Mouse (Mus musculus): ENCODE data around the gene Prpf31.

Prpf31 gene

DNA sequence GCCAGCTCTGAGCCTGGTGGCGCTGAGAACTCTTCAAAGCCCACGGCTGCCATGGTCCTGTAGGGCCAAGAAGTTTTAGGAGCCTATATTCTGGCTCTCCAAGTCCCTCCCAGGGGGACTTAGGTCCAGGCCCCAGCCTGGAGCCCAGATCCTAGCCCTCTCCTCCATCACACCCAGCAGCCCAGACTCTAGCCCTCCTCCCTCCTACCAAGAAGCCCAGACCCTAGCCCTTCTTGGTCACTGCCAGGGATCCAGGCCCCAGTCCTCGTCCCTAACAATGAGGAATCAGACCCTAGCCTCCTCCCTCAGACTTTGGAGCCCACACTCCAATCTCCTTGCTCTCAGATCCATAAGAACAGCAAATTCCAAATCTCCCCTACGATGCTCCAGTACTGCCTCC, 755 bp upstream of the Prpf31 start:
- DNase-seq (ENCODE audit: low read depth) = no peak

DNA sequence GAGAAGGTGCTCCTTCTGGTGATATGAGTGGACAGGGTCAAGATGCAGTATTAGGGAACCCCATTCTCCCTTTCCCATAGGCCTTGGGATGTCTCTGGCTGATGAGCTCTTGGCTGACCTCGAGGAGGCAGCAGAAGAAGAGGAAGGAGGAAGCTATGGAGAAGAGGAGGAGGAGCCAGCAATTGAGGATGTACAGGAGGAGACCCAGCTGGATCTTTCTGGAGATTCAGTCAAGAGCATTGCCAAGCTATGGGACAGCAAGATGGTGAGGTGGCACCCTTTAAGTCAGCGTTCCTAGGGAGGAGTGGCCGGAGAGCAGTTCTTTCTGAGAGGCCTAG, 662 bp downstream of the Prpf31 start:
- no peak for DNase-seq (ENCODE audit: low read depth)

DNA sequence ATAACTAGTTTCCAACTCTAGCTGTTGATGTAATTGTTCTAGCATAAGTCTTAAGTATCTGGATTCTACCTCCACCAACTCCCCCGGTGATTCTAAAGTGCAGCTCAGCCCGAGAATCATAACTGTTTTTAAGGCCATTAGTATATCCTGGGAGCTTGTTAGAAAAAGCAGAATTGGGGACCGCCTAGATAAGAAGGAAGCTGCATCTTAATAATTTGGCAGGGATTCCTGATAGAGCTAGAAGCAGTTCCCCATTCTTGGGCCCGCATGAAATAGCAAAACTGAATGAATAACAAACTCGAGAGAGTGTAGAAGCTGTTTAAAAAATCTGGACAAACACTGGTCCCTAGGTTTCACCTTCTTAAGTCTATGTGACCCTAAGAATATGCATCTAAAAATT, 13.6 kb downstream of the Prpf31 start:
- no peak for DNase-seq (ENCODE audit: low read depth)

DNA sequence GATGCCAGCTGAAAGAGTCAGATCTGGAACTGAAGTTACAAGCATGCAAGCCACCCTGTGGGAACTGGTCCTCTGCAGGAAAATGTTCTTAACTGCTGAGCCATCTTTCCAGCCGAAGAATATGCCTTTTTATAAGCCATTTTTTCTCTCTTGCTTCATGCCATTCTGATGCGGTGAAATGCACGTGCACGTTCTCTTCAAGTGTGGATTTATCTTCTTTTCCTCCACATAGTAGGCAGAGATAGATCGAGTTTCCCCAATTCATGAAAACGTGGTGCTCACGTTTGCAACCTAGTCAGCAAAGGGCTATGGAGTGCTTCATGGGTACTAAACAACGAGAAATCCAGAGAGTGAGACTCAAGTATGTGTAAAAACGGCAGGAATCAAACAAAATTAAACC, 14.1 kb downstream of the Prpf31 start:
- DNase-seq (ENCODE audit: low read depth) = no peak

DNA sequence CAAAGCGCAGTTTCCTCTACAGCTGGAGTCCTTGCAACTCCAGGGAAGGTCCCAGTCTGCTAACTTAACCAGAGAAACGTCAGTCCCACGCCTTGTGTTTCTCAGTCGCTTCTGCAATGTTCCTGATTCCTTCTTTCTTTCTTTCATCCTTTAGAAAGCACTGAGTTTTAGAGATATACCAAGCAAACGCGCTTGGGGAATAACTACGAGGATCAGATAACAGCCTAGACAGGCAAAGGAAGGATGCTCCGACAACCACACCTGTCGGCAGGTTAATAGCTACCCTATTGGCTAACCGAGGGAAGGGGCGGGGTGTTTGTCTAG, 14.5 kb downstream of the Prpf31 start:
- no peak for DNase-seq (ENCODE audit: low read depth)

DNA sequence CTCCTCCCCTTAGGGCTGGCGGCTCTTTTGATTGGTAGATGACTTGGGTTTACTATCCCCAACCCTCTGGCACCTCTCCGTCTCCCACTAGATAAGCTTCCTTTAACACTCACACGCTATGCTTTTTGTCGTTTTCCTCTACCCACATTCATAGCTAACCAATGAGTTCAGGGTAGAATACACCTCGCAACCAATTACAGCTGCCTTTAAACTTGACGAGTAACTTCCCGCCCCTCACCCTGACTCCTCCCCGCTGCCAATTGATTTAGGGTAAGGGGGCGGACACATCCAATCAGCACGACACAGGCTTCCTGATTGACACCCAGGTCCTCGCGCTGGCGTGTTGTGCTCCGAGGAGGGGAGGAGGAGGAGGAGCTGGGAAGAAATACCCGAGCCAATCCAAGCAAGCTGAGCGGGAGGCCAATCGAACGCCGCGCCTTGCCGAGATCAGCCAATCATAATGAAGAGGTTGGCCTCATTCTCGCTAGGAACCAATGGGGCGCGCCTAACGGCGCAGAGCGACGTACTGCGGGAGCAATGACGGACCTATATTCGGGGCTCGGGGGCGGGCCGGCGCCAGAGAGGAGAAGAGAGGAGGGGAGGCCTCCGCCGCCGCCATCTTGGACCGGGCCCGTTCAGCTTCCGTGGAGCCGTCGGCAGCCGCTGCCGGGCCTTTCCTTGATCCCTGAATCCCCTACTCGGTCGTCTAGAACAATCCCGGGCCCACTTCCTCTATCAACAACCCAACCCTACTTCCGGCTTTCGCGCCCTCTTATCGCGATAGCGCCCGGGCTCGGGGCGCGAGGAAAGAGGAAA, 15.1 kb downstream of the Prpf31 start, which contains the start of gene Cnot3:
Gene Cnot3, plus strand, starts transcription at position 597 of the 816 bp plus-strand sequence.
- peak; percentile 100 for DNase-seq (ENCODE audit: low read depth)

DNA sequence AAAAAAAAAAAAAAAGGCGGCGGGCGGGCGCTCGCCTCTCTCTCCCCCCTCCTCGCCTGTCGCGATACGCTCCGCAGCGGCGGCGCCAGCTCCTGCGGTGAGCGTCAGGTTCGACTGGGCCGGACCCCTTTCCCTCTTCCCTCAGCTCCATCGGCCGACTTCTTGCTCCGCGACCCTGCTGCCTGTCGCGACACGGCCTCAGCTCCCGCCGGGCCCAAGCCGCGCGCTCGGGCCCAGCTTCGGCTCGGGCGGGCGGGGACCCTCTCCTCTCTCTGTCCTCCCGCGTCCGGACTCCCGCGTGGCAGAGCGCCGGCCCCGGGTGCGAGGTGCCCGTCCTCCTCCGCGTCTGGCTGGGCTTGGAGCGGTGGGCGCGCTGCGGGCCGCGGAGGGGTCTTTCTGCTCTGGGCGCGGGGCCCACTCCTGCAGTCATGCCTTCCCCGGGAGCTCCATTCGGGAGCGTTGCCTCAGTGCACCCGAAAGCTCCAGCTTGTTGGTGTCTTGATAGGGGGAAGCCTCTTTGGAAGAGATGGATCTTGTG, 15.8 kb downstream of the Prpf31 start:
- DNase-seq (ENCODE audit: low read depth) = no peak

DNA sequence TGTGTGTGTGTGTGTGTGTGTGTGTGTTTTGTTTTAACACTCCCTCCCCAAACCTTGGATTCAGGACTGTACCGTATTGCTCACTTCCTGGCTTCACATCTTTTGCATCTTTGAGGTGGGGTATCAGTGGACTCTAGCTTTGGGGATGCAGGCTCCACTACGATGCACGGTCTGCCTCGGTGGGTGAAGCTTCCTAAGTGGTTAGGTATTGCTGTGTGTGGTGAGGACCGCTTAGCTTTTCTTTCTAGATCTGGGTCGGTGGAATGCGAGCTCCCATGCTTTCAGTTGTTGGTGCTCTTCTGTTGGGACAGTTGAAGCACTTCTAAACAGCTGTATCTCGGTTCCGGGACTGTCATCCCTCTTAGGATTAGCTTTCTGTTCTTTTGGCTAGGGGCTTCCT, 16.4 kb downstream of the Prpf31 start:
- DNase-seq (ENCODE audit: low read depth) = no peak

DNA sequence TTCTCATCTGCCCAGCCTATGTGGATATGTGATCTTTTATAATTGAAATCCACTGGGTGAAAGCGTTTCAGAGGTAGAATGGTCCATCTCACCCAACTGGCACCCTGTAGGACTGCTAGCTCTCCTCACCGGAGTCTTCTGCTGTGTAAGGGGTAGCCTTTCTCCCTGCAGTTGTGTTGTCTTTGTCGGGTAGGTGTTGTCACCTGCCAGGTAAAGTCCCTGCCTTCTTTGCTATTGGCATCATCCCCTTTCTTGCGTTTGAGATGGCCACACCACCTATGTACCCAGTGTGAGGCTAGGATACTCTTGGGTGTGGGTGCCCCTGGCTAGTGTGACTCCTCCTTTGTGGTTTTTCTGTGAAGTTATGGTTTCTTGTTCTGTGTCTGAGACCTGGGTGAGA, 16.9 kb downstream of the Prpf31 start:
- no peak for DNase-seq (ENCODE audit: low read depth)

DNA sequence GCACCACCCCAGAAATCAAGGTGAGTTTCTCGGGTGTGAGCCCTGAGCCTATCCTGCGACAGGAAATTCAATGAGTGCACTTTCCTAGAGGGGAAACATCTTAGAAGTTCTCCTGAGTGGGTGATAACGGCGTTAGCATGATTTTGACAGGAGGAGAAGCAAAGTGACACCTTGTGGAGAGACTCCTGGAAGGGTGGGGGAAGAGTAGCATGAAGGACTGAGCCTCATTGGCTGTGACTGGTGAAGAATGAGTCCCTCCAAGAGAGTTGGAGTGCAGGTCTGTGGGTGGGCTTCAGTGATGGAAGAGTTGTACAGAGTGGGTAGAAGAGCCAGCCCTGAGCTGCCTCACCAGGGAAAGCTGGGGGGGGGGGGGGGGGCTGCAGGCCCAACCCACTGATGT, 27.2 kb downstream of the Prpf31 start:
- no peak for DNase-seq (ENCODE audit: low read depth)

DNA sequence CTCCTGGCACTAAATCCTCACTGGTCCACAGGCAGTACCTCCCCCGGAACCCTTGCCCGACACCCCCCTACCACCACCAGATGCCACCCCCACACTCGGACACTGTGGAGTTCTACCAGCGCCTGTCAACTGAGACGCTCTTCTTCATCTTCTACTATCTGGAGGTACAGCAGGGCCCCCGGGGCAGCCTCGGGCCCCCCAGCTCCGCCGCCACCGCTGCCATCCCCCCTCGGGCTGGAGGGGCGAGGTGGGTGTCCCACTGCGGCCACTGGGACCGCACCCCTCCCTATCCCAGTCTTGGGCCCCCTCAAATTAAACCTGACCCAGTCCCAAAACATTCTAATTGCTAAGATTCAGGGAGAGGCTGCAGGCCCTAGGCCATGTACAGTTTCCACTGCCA, 28.8 kb downstream of the Prpf31 start:
- no peak for DNase-seq (ENCODE audit: low read depth)

DNA sequence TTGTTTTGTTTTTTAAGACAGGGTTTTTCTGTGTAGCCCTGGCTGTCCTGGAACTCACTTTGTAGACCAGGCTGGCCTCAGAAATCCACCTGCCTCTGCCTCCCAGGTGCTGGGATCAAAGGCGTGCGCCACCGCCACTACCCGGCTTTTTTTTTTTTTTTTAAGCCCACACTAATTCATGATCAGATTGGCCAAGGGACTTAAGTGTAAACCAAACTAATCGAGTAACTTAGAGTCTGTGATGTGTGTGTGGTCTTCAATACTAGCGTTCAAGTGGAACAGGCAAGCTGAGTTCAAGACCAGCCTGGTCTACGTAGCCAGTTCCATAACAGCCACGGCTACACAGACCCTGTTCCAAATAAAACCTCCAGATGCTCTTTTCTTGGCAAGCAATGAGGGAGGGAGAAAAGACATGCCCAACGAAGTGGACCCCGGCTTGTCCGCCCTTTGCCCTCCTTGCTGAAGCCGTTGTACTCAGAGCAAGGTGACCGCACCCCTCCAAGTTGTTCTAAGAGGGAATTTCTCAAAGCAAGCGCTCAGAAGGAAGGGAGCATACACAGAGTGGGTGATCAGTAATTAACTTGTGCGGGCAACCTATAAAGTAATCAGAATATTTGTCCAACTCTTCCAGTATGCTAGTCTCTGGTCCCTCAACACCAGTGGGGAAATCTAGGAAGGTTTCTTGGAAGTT, 34.9 kb downstream of the Prpf31 start:
- DNase-seq (ENCODE audit: low read depth) = no peak

DNA sequence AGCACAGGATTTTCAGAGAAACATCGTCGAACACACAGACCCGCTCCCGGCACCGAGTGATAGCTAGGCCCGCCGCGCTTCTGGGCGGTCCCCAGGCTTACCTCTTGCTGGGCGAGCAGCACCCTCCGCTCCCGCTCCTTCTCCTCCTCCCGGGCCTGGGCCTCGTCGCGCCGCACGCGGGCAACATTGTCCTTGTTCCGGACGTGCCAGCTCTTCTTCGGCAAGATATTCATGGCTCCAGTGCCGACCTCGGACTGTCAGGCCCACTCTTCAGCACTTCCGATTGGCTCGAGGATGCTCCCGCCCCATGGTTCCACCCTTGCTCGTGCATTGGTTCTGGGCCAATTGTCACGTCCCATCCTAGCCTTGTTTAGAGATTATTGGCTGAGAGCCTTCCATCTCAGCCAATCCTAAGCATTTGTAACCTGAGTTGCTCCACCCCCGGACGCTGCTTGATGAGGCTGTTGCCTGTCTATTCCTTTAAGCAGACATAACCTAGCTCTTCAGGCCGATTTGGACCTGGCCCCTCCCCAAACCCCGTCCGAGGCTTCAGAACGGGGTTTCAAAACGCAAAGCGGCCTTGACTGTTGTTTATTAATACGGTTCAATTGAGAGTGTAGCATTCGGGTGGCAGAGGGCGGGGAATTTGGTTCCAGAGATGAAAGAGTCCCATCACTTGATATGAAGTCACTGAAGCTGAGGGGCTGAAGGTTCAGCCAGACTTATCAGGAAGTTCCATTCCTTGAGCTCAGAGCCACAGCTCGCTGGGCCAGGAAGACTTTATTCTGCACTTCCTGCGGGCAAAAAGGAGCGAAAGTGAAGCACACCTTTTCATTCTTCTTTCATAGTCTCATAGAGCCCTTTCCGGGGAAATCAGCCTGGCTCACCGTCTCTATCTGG, 35.7 kb downstream of the Prpf31 start, which contains the start of gene Leng1:
Gene Leng1, minus strand, starts transcription at position 626 of the 900 bp plus-strand sequence.
- DNase-seq (ENCODE audit: low read depth) = peak; percentile 99

DNA sequence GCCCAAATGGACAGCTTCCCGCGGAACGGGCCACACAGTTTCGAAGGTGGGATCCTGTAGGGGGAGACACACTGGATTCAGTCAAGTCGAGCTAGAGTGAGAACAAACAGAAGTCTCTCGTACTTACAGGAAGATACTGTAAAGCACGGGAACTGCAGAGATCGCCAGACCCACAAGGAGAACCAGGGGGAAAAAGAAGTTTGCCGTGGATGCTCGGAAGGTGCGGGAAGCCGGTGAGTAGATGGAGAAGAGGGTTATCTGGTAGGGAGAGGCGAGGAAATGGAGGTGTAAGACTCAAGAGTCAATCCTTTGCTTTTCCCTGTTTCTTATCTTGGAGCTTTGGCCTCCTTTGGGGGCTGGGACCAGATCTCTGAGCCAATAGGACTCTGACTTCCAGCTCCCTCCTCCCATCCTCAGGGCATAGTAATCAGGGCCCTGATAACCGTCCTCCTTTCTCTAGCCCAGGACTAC, 37.2 kb downstream of the Prpf31 start:
- DNase-seq (ENCODE audit: low read depth) = no peak

DNA sequence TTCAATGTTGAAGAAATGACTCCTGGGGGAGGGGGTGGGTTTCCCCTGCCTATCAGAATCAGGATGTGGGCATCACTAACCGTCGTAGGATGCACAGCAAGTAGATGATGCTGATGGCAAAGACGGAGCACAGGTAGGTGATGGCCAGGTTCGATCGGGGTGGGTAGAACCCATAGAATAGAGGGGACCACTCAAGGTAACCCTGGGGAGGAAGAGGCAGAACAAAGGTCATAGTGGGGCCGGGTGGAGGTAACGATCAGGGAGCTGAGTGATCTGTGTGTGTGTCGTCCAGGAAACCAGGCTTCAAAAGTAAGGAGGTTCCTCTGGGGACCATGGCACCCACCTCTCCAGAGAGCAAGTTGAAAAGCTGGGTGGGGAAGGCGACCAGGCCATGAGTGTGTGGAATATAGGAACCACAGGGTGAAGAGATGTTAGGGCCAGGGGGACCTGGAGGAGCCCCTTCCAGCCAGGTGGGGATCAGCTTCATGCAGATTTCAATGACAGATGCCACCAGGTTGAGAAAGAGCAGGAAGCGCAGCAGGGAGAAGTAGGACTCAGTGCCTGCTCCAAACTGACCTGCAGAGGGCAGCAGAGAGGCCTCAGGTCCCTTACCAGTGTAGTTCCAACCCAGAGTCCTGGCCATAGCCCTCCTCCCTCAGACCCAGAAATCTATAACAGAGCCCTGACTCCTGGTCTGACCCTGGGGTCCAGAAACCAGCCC, 44.9 kb downstream of the Prpf31 start:
- DNase-seq (ENCODE audit: low read depth) = peak; percentile 9

DNA sequence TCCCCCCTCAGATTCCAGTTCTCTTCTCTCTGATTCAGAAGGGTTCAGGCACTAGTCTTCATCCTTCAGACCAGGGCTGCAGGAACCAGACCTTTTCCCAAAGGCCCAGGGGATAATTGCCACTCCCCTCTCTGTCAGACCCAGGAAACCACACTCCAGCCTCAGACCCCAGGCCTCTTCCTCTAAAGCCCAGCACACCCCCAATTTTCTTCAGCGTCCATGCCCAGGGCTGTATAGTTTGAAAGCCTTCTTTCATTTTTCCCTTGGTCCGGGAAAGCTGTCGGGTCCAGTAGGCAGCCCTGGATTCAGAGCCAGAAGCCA, 45.4 kb downstream of the Prpf31 start:
- no peak for DNase-seq (ENCODE audit: low read depth)

DNA sequence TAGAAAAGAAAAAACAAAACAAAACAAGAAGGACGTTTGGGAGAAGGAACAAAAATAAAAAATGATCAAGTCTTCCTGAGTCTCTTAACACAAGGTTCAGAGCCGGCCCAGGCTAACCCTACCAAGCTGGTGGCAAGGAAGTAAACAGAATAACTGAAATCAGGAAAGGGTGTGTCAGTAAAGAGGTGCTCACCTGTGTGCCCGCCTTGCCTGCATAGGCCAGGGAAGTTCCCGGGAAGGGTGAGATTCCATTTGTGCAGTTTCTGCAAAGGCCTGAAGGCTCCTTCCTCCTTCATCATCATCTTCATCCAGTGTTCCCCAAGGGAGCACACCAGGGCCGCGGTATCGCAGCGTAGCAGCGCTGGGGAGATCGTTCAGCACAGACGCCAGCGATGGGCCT, 46.6 kb downstream of the Prpf31 start:
- DNase-seq (ENCODE audit: low read depth) = no peak

DNA sequence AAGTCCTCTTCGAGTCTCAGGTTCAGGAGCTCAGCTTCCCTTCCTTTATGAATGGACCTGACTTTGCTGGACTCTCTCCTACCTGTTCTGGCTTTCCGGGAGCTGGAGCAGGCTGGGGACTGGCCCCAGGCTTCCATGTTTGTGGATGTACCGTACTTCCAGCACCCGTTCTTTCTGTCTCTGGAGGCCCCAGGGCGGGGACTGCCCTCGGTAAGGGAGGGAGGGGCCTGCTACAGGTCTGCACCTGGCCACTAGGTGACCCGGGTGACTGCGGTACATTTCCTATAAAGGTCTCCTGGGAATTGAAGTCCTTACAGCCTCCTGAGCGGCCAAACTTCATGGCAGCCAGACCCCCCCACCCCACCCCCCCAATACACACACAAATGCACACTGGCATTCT, 47.6 kb downstream of the Prpf31 start, which contains the start of gene Tmc4:
Gene Tmc4, minus strand, starts transcription at position 212 of the 400 bp plus-strand sequence.
- no peak for DNase-seq (ENCODE audit: low read depth)

DNA sequence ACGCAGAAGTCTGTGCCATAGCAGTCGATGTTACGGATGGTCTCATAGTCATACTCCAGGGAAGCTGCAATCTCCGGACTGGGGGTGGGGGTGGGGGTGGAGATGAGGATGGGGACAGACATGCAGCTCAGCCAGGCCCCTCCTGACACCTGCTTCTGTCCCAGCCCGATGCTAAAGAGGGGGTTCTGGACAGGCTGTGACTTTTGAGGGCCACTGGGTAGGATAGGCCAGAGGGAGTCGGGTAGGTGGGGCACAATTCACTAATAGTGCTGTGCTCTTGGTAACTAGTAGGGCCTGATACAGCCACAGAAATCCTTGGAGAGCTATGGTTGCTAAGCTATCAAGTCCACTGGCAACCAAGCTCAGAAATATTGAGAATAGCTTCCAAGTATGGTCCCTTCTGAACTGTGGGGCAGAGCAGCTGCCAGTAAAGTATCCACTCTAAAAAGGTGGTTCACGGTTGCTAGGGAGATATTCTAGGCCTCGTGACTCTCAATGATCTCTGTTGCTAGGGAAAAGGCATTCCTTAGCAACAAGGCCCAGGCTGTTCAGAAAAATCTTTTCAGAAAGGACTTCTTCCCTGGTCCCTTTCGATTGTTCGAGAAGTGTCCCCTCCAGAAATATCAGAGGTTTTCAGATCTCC, 54.2 kb downstream of the Prpf31 start:
- DNase-seq (ENCODE audit: low read depth) = no peak

DNA sequence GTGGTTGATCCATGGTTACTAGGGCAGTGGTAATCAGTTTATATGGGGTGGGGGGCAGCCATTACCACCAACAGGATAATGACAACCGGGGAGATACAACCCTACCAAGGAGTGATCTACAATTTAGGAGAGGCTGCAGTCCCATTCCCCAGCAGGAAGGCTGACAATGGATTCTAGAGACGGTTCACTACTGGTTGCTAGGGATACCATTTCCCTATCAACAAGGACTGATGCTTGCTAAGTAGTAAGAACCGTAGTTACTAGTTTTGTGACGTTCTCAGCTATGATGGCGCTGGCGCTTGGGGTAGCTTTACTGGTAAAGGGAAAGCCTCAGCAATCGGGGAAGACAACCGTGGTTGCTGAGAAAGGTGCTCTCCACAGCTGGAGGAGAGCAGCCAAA, 54.9 kb downstream of the Prpf31 start:
- DNase-seq (ENCODE audit: low read depth) = no peak

Data from fibroblast of lung, adult 2 months (primary cell).